Mouse (Mus musculus): ENCODE measurements around the gene Polr2j. TPM values are rescaled to one million over a fixed set of nuclear protein-coding genes. Genes with fewer than 3 reads are reported as not detected.
A peak's percentile ranks its signal among the peaks of the same experiment; 100 is the strongest.
"Not testable (repeated sequence)": the region's sequence is repeated elsewhere in the genome, so short reads cannot be mapped to it uniquely, and the experiment has no call there.

Gene Polr2j
- total RNA-seq, 2 experiments from 2014 or later = 94.6 to 96.8 TPM

- not testable (repeated sequence) for DNase-seq (ENCODE audit: low spot score in 2 of 2)
Measured at GRCm38 (mm10) chr5:136160084-136160483, 43.7 kb downstream of the Polr2j start.

GRCm38 (mm10) chr5:136163807-136164474 is 47.5 kb downstream of the Polr2j start:
- no peak for DNase-seq (ENCODE audit: low spot score in 2 of 2)

- DNase-seq (ENCODE audit: low spot score in 2 of 2) = no peak
Measured at GRCm38 (mm10) chr5:136165246-136165645, 48.8 kb downstream of the Polr2j start.

- DNase-seq (ENCODE audit: low spot score in 2 of 2) = no peak
Measured at GRCm38 (mm10) chr5:136167296-136167695, 50.9 kb downstream of the Polr2j start.

- no peak for DNase-seq (ENCODE audit: low spot score in 2 of 2)
Measured at GRCm38 (mm10) chr5:136168071-136168470, 51.6 kb downstream of the Polr2j start.

- no peak for DNase-seq (ENCODE audit: low spot score in 2 of 2)
Measured at GRCm38 (mm10) chr5:136169626-136170511, 53.4 kb downstream of the Polr2j start.

GRCm38 (mm10) chr5:136170512-136171362 is 54.3 kb downstream of the Polr2j start, which contains the start of gene Orai2:
Orai2 (minus strand) TSS chr5:136170713.
- peak; percentile 41 to 51 for DNase-seq (ENCODE audit: low spot score in 2 of 2)

- no peak for DNase-seq (ENCODE audit: low spot score in 2 of 2)
Measured at GRCm38 (mm10) chr5:136171363-136172341, 55.2 kb downstream of the Polr2j start.

Small RNAs within 50 kb of the gene (microRNA-seq; reads per million reads assigned to microRNA genes)
- gene Mir7035 = not detected

Other genes with a start within 250 kb of the Polr2j start
- 10 to 100 TPM; 49.4 to 56.5 TPM for gene Hspb1, start 228.7 kb upstream of the Polr2j start, total RNA-seq (2021)
- 100 to 1,000 TPM; 285 to 303 TPM for gene Ywhag, start 182.0 kb upstream of the Polr2j start, total RNA-seq (2021)
- gene Ssc4d, start 142.1 kb upstream of the Polr2j start, total RNA-seq (2021) = 1 to 10 TPM; 6.7 to 8.1 TPM
- under 1 TPM in 1 of 2 experiments, not detected in 1; 0.45 TPM for gene Zp3, start 136.5 kb upstream of the Polr2j start, total RNA-seq (2021)
- gene Dtx2, start 121.8 kb upstream of the Polr2j start, total RNA-seq (2021) = 10 to 100 TPM; 18.6 to 19.0 TPM
- 10 to 100 TPM; 14.2 to 15.0 TPM for gene Upk3b, start 78.1 kb upstream of the Polr2j start, total RNA-seq (2021)
- under 1 TPM in 1 of 2 experiments, not detected in 1; 0.78 TPM for gene Upk3bl, start 62.1 kb upstream of the Polr2j start, total RNA-seq (2021)
- gene Rasa4, start 32.7 kb upstream of the Polr2j start, total RNA-seq (2021) = 10 to 100 TPM; 15.2 to 19.6 TPM
- gene Lrwd1, start 19.4 kb downstream of the Polr2j start, total RNA-seq (2021) = 10 to 100 TPM; 17.6 to 21.0 TPM
- 10 to 100 TPM; 10.2 to 11.5 TPM for gene Alkbh4, start 19.5 kb downstream of the Polr2j start, total RNA-seq (2021)
- gene Orai2, start 54.1 kb downstream of the Polr2j start, total RNA-seq (2021) = 1 to 10 TPM; 6.5 to 7.3 TPM
- gene Prkrip1, start 82.3 kb downstream of the Polr2j start, total RNA-seq (2021) = 10 to 100 TPM; 35.4 to 36.7 TPM
- gene Sh2b2, start 129.9 kb downstream of the Polr2j start, total RNA-seq (2021) = 10 to 100 TPM; 15.6 to 18.6 TPM

Measured in adrenal gland, postnatal 4 days (tissue).